Mouse (Mus musculus): ENCODE data around the gene Bpifb2.
"Not testable (repeated sequence)": the region's sequence is repeated elsewhere in the genome, so short reads cannot be mapped to it uniquely, and the experiment has no call there.

The Bpifb2 gene

DNA sequence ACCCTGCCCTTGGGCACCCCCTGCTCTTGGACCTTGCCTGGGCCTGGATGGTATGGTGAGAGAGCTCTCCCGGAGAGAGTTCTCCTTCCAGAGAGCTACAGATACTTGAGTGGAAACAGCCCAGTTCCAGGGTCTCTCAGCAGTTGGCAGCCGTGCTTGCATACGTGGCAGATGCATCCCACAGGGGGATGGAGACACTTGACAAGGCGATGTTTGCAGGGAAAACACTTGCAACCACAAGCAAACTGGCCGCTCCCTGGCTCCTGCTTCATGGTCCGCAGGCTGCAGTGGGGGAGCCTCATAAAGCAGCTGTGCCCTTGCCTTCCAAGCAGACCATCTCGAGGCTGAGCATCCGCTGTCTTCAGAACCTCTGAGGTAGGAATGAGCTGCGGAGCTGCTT is at the start of gene Bpifb2:
Gene Bpifb2 (plus strand): TSS at position 301 of the 400 bp plus-strand sequence.
- no peak for DNase-seq (ENCODE audit: low spot score)

DNA sequence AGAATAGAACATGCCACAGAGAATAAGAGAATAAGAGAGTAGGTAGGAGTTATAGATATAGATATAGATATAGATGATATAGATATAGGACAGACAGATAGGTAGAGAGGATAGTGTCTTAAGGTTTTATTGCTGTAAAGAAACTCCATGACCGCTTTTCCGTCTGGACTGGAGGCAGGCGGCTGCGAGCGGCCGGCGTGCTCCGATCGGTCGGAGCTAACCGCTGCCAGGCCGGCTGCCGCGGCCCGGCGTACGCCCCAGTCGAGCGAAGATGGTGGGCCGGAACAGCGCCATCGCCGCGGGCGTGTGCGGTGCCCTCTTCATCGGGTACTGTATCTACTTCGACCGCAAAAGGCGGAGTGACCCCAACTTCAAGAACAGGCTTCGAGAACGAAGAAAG is 48.9 kb upstream of the Bpifb2 start:
- not testable (repeated sequence) for DNase-seq (ENCODE audit: low spot score)

DNA sequence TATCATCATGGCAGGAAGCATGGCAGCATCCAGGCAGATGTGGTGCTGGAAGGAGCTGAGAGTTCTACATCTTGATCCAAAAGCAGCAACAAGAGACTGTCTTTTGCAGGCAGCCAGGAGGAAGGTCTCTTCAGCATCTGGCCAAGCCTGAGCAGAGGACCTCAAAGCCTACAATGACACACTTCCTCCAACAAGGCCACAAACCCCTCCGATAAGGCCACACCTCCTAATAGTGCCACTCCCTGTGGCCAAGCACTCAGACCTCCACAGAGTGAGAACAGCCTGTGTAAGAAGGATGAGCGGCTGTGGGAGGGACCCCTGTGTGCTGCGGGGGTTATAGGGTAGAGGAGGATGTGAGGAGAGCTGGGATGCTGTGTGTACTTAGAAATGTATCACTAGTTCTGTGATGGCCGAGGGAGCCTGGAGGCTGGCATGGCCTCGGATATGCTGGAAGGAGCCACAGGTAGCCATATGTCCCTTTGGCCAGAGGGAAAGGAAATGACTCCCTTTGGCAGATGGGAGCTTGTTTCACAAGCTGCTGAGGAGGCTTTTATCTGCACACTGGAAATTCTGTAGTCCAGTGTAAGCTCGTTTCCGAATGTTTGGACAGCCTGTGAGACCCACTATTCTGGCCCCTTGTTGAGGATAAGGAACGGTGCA is 47.5 kb upstream of the Bpifb2 start:
- DNase-seq (ENCODE audit: low spot score): no peak

DNA sequence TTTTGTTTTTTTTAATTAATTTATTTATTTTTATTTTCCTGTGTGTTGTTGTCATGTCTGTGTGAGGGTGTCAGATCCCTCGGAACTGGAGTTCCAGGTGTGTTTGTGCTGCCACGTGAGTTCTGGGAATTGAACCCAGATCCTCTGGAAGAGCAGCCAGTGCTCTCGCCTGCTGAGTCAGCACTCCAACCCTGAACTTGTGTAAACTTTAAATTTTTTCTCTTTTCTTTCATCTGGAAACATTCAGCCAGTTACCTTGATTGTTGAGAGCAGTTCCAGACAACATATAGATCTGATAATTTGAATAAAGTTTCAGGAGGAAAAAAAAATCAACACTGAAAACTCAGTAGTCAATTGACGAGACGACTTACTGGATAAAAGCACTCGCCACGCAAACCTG is 46.1 kb upstream of the Bpifb2 start:
- no peak for DNase-seq (ENCODE audit: low spot score)

DNA sequence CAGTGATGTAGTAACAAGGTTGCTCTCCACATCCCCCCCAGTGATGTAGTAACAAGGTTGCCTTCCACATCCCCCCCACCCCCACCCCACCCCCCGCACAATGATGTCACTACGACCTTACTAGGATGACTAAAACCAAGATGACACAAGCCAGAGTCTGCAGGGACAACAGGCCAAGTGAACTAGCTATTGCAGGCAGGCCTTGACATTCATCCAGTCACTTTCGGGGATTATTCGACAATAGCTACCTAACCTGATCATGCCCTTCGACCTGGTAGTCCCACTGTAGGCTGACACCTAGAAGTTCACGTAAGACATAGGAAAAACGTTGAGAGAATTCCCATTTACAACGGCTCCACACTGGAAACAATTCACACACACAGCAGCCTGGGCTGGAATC is 41.6 kb upstream of the Bpifb2 start:
- no peak for DNase-seq (ENCODE audit: low spot score)

DNA sequence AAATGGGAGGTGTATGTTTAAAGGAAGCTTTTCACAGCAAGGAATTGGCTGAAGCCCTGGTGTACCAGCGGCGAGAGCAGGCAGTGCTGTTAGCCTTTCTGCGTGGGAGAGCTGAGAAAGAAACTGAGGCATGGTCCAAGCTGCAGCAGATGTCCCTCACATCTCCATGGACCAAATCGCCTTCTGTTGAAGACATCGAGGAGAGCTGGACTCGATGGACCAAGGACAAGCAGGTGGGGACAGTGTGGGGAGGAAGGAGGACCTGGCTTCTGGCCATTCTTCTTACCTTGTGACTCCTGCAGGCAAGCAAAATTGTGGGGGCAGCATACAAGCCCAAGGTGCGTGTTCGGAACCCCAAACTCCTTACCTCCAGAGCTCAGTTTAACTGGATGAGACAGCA is 32.0 kb upstream of the Bpifb2 start:
- no peak for DNase-seq (ENCODE audit: low spot score)

DNA sequence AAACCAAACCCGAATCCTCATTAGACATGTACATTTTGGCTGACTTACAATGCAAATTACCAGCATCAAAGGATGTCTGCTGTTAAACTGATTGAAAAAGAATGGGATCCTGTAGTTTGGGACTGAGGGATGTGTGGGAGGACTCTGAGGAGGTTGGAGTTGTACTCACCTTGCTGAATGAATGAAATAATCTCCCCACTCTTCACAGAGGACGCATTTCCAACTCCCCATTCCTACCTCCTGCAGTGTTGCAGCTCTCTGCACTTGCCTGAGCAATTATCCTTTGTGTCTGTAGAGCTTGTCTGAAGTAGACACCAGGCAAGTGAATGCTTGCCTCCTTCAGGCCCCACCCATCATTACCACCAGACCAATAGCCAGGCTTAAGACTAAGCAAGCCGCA is 26.5 kb upstream of the Bpifb2 start:
- DNase-seq (ENCODE audit: low spot score): no peak

DNA sequence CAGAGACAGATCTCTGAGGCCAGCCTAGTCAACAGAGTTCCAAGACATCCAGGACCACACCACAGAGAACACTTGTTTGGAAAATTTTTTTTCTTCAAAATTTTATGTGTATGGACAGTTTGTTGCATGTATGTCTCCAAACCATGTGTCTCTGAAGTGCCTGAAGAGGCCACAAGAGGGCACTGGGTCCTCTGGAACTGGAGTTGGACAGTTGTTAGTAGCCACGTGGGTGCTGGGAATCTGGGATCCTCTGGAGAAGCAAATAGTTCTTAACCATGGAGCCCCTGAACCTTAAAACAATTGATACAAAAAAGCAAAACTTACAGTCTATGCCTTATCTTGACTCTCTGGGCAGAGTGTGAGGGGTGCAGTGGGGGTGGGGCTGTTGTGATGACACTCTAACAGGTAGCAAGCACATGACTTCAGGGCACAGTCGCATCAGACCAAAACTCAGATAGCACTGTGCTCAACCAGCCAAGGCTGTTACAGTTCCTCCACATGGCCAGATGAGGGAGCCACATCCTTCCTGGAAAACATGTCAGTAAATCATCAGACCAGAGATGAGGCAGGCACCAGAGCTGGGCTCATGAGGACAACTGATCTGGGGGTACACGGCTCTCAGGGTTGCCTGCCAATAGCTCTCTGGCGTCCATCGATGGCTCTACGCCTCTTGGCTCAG is 24.4 kb upstream of the Bpifb2 start:
- peak; percentile 24 for DNase-seq (ENCODE audit: low spot score)

DNA sequence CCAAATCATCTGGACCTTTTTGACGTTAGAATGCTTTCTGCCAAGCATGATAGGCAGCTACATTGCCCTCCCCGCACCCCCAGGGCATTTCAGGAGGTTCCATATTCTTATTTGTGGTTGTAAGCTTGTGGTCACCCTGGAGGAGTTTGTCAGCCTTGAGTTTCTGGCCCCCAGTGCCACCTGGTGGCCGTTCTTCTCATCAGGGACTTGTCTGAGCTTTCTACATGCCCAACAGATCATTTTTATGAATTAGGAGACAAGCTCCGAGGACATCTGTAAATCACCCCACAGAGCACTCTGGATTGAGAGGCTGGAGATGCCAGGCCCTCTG is 23.9 kb upstream of the Bpifb2 start:
- DNase-seq (ENCODE audit: low spot score): peak; percentile 50

DNA sequence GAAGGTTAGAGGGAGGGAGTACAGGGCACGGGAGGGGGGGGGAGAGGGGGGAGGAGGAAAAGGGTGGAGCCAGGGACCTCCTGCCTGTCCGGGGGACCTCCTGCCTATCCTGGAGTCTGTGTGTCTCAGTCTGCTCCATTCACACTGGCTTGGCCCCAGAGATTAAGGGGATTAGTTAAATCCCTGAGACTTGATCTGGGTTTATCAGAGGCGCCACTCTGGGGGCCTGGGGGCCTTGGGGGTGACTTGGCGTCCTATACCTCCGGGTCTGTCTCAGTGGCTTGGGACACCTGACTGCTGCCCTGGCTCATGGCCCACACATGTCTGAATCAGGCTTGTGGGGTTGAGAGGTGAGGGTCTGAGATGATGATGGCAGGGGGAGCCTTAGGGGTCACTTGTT is 21.3 kb upstream of the Bpifb2 start:
- DNase-seq (ENCODE audit: low spot score): no peak

DNA sequence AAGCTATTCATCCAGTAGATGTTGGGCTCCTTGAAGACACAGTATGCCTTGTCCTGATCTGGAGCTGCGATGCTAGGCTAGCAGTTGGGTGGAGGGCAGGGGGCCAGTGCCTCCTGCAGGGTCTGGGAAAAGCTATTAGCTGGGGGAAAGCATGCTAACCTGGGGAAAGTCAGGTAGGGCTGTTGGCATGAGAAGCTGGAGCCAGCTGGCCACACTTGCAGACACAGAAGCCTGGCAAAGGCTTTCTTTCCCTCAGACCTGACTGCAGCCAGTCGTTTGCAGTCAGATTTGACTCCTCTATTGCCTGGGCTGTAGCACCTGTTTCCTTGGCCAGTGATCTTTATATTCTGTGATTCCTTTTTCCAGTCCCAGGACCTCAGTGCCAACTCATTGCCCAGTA is 15.3 kb upstream of the Bpifb2 start:
- no peak for DNase-seq (ENCODE audit: low spot score)

DNA sequence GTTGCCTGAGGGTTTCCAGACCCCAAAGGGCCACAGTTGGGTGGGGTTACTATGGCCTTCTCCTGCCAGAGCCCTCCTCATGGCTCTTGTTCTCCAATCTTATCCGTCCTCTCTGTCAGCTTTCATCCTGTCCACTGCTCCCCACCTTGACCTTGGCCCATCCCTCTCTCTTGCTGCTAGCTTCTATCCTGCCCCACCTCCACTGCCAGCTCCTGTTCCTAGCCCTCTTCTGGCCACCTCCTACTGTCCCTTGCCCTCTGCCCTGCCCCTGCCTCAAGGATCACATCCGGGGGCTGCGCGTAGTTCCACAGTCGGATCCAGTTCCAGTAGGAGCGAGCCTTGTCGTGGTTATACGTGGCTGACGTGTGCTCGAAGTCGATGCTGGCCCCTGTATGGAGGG is 14.5 kb upstream of the Bpifb2 start:
- DNase-seq (ENCODE audit: low spot score): no peak

DNA sequence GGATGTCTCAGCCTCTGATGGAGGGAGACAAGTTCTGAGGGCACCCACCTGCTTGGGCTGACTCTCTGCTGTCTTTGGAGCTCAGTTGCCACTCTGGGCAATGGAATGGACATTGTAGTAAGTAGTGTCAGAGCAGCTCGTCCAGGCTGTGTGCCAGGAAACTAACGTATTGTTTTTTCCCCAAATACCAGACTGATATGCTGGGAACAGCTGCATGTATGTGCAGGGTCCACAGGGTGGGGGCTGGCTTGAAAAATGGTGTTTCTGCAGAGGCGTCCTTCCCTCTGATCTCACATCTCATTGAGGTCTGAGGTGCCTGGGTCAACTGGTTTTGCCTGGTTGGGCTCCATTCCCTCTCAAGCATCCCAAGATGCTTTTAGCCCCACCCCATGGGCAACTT is 14.1 kb upstream of the Bpifb2 start:
- DNase-seq (ENCODE audit: low spot score): no peak

DNA sequence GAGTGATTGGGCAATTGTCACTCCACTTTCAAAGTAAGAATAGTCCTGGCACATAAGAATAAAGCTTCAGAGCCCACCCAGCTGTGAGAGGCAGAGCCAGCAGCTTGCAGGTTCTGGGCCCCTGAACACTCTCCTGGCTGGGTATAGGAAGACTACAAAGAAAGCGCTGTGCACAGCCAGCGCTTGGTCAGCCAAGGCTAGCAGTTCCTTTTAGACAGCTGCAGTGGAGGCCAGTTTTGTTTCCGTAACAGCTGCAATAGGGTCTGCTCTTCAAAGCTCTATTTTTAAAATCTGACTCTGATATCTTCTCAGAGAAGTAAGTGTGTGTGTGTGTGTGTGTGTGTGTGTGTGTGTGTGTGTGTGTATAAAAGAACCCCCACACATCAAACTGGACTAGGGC is 12.9 kb upstream of the Bpifb2 start:
- DNase-seq (ENCODE audit: low spot score): no peak

DNA sequence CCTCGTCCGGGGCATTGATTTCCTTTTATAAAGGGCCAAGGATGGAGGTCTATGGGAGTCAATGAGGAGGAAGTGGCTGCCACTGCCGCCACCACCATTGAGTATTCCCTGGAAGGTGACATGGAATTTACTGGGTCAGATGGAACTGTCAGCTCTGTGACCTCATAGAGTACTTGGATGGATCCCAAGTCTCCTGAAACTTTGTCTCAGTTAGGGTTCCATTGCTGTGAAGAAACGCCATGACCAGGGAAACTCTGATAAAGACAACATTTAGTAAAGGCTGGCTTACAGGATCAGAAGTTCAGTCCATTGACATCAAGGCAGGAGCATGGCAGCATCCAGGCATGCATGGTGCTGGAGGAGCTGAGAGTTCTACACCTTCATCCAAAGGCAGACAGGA is 3.9 kb upstream of the Bpifb2 start, which contains the start of gene Sun5:
Gene Sun5 (minus strand): TSS at position 101 of the 400 bp plus-strand sequence.
- DNase-seq (ENCODE audit: low spot score): no peak

DNA sequence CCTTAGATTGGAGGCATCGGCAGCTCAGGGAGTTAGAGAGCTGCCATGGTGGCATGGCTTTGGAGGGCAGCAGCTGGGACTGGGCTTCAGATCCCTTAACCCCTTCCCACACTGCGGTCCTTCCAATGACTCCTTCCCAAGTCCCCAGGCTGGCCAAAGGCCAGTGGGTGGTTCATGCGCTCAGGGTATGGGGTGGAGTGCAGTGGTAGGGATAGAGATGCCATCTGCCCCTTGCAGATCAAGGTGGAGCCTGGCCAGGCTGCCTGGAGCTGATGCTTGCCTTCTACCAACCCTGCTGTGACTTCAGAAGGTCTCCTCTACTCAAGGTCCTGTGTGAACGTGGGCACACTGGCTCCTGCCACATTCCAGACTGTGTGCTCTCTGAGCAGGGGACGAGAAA is 24.3 kb downstream of the Bpifb2 start:
- no peak for DNase-seq (ENCODE audit: low spot score)

DNA sequence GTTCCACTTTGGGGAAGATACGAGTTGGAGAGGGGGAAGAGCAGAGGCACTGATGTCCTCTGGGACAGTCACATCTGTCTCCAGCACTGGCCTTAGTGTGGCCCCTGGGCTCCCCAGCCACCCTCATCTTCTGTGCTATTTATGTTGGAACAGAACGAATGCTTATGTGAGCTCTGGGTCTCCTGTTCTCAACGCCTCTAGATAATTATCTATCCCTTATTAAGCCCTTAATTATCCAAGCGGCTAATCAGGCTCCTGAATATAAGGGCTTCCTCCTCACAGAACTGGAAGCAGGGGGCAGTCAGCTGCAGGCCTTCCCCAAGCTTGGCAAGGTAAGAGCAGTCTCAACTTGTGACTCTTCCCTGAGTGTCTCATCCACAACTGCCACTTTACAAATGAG is 25.2 kb downstream of the Bpifb2 start, which contains the start of gene Bpifb6:
Gene Bpifb6 (plus strand): TSS at position 301 of the 400 bp plus-strand sequence.
- DNase-seq (ENCODE audit: low spot score): no peak

DNA sequence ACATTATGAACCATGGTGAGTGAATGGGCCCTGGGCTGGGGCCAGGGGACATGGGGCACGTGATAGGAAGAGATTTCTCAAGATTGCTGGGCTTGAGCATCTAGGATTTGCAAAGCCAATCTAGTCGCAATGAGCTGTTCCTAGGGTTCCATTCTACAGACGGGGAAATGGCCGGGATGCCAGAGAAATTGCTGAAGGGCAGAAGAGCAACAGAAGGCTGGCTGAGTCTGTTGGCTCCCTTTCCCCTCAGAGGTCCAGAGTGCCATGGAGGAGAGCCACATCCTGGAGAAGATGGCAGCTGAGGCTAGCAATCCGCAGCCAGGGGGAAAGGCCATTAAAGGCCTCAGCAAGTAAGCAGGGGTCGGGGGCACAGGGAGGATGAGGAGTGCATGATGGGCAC is 27.9 kb downstream of the Bpifb2 start:
- DNase-seq (ENCODE audit: low spot score): no peak

DNA sequence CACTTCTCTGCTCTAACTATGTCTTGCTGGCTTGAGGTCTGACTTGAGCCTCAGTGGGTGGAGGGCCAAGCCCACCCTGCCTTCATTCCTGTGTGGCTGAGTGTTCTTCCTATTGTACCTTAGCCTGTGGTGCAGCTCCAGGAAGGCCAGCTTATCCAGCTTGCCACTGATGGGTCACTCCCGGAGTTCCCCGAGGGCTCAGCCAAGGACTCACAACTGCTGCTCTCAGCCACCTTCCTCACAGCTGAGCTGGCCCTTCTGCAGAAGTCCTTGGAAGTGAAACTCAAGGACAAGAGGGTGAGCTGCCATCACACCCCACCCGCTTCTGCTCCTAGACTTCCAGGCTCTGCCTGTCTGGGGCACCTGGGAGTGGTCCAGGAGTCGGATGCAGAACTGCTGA is 31.8 kb downstream of the Bpifb2 start:
- no peak for DNase-seq (ENCODE audit: low spot score)

DNA sequence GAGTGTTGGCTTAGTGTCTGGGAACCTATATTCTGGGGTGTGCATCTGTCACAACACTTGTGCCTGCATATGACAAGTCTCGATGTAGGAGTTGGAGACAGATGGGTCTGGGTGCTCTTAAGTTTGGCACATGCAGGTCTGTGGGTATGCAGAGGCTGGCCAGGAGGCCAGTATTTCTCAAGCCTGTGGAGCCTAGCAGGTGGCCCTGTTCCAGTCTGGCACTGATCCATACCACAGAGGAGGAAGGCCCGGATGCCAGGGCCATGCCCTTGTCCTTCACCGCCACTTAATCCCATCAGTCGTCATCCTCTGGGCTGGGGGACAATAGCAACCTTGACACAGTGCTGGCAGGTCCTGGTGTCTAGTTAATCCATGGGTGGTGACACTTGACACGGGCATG is 39.3 kb downstream of the Bpifb2 start:
- DNase-seq (ENCODE audit: low spot score): no peak

DNA sequence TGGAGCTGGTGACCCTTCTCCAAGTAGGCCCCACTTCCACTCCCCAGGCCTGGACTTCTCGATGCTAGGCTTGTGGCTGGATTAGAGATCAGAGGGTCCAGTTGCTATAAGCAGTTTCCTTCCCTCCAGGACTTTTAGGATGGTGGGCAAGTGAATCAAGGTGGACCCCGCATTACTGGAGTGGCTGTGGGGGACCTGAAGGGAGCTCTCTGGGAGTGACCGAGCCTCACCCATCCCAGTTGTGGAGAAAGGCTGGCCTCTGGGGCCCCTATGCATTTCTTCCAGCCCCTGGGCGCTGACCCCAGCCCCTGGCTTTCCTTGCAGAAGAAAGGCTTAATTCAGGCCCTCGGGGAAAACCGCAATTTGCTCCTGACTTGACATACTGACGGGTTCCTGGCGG is 43.1 kb downstream of the Bpifb2 start, which contains the start of gene Bpifb3:
Gene Bpifb3 (plus strand): TSS at position 301 of the 400 bp plus-strand sequence.
- DNase-seq (ENCODE audit: low spot score): no peak

DNA sequence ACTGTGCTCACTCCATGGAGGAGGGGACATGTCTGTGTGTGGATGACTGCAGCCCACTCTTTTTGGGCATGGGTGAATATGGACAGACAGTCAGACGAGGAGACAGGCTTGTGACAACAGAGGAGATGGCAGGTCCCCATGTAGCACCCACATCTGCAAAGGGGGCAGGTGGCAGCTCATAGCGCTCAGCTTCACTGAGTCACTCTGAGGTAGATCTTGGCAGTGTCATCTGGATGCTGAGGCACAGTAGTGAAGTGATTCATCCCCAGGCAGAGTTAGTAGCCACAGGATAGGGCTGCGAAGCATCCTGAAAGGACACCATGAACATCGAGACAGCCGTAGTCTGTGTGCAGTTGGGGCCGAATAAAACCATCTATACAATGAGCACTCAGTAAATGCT is 46.4 kb downstream of the Bpifb2 start:
- no peak for DNase-seq (ENCODE audit: low spot score)

DNA sequence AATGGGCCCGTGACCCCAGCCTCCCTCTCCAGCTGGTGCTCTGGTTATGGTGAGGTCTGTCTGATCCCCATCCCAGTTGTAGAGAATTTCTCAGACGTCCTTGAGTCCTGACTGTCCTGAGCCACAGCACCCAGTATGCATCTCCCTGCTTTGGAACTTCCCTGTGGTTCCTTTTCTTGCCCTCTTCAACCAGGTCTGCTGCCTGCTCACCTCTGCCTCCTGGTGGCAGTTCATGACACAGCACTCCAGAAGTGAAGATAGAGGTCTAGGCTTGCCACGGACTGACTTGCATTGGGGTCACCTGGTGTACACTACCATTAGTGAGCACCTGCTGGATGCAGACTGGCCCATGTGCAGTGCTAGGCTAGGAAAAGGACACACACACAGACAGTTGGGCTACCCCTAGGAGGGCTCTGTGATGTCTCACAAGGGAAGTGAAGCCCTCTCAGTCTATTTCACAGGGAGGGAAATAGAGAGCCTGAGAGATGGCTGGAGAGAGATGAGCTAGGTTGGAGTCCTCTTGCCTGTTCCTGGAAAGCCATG is 55.1 kb downstream of the Bpifb2 start:
- peak; percentile 76 for DNase-seq (ENCODE audit: low spot score)

DNA sequence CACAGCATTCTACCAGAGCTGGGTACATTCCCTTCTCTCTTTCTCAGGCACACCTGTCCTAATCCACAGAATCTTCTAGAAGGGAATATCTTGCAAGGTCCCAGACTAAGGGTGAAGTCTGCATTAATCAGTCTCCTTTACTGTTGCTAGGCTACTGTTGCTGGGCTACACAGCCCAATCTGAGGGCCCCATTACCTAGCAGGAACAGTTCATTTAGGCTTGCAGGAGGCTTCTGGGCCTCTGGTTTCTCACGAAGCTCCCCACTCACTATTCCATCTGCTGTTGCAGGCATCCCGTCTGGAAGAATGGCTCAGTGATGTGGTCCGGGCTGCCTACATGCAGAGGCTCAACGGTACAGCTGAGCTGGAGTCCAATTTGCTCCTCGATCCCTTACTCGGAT is 56.3 kb downstream of the Bpifb2 start:
- no peak for DNase-seq (ENCODE audit: low spot score)
